Mouse (Mus musculus): ENCODE data around the gene Npy5r. TPM values are rescaled to one million over a fixed set of nuclear protein-coding genes. Genes with fewer than 3 reads are reported as not detected.

Npy5r gene
- polyA plus RNA-seq, 1 experiment from 2014 or later, result 0.17 TPM

DNA sequence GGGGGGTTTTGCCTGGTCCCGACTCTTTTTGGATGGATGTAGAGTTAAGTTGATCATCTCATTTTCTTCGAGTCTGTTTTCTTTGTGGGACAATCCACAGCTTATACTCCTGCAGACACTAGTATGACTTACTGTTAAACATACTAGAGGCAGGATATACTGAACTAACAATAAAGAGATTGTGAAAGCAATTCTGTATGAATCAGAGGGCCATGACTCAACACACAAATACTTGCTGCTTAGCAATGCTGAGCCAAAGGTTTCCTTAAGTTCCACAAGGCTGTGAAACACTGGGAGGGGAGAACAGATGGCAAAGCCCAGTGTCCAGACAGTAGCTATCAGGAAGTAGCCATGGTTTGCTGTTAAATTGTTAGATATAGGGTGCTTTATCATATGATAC, 6.7 kb downstream of the Npy5r start:
- Histone ChIP-seq H3K4me1 (no peaks in the 10 kb centered on the region), H3K27me3 (no peaks in the 10 kb centered on the region; the same call in 1 of the 2 replicates)
- WGBS, result 78% methylated on average over 2 of the region's 2 CpGs

DNA sequence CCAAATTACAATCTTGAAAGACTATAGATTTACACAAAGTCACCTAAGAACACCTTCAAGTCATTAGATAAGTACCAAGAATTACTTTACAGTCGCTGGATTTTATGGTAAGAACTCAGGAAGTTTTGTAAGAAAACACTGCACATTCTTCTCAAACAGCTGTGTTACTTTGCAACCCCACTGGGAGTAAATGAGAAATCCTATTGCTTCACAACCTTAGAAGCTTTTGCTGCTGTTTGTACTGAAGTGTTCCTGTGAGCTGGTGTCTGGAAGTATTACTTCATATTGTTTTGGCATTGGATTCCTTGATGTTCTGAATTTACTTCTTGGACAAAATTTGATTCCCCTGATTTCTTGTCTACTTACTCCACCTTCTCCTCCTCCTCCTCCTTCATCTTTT, 57.2 kb downstream of the Npy5r start:
- Histone ChIP-seq H3K4me2 (no peak overlapping the region), H3K9me3 (no peaks in the 10 kb centered on the region), H3K4me3 (no peak overlapping the region), H3K27ac (no peak overlapping the region), H3K36me3 (no peaks in the 10 kb centered on the region), H3K27me3 (no peaks in the 10 kb centered on the region), H3K9ac (no peak overlapping the region), H3K4me1 (no peaks in the 10 kb centered on the region)
- ATAC-seq (ENCODE audit: insufficient number of reproducible peaks, low FRiP score, low TSS enrichment, low read depth), result no peak
- WGBS, result 36% methylated on average over 1 of the region's 1 CpGs

More for the DNA sequence above, 6.7 kb downstream of the Npy5r start:
- H3K36me3 ChIP-seq, result no peaks in the 10 kb centered on the region
- no peak overlapping the region for H3K4me3 ChIP-seq
- H3K4me2 ChIP-seq, result no peak overlapping the region
- no peak overlapping the region for H3K9ac ChIP-seq
- no peaks in the 10 kb centered on the region for H3K9me3 ChIP-seq
- no peak for ATAC-seq (ENCODE audit: insufficient number of reproducible peaks, low FRiP score, low TSS enrichment, low read depth)
- no peak overlapping the region for H3K27ac ChIP-seq

Other genes with a start within 250 kb of the Npy5r start
- gene Tma16, start 201.6 kb downstream of the Npy5r start, polyA plus RNA-seq (2015; fragmentation: Nextera tagmentation; extraction: Ambion mirVana), result 11.3 and 12.5 TPM in 2 replicates
- gene Tktl2, start 176.4 kb downstream of the Npy5r start, polyA plus RNA-seq (2015; fragmentation: Nextera tagmentation; extraction: Ambion mirVana), result not detected in 2 replicates
- gene Npy1r, start 9.1 kb upstream of the Npy5r start, polyA plus RNA-seq (2015; fragmentation: Nextera tagmentation; extraction: Ambion mirVana), result 1.5 and 2.3 TPM in 2 replicates
- 1.9 and 2.5 TPM in 2 replicates for gene Naf1, start 172.1 kb upstream of the Npy5r start, polyA plus RNA-seq (2015; fragmentation: Nextera tagmentation; extraction: Ambion mirVana)